Mouse (Mus musculus) inflammation-experienced regulatory T-cells, adult 16 weeks (primary cell): ENCODE measurements around the gene Rsph10b. TPM values are rescaled to one million over a fixed set of nuclear protein-coding genes. Genes with fewer than 3 reads are reported as not detected.

Experiments
- polyA plus RNA-seq: library from polyadenylated mRNA; unstranded; fragments of 100-300 nt; shearing (Covaris generic); gene quantifications from one replicate; pipeline ENCODE4 v1.2.1, GENCODE M21; 2017

Gene Rsph10b
- 0.80 TPM for polyA plus RNA-seq

DNA sequence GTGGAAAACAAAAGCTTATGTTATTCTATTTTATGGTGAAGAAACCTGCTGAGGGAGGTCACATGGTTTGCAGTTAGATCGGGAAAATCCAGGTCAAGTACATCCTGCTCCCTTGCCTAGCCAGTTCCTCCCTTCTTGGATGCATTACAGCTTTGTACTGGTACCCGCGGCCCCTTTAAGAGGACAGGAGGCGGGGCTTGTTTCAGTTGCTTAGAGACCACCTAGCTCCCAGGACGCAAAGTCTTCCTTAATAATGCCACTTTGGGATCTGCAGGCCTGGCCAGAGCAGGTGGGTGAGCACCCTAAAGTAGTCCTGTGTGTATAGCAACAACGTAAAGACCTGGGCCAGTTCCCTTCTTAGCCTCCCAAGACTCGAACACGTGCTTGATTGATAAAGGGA, at the start of gene Rsph10b:
Rsph10b (plus strand) TSS at position 205 of the 400 bp plus-strand sequence.

DNA sequence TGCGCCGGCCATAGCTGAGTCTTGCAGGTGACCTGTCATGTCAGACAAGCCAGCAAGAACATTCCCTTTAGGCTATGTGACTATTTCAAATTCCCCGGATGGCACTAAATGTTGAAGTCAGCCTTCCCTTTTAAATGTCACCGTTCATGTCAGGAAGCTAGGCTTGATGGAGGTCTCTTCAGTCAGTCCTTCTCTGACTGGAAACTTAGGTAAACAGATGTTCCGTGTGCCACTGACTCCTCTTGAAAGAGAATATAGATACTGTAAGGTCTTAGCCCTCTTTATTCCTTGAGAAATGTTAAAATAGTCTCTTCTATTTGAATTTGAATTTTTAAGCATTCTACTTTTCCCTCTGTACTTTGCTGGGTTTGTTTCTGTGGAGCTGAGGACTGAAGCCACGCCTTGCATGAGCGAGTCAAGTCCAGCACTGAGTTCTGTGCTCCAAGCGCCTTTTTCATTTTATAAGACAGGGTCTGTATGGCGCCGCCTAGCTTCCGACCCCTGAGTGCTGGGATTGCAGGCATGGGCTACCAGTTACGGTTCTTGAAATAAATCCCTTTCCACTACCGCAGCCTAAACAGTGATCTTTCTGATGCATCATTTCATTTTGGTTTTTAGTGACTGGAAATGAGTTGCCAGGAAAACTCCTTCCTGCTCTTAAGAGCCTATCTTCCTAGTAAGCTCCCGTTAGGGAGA, 35.1 kb upstream of the Rsph10b start, which contains the start of gene Ankrd61:
Ankrd61 (minus strand) TSS at position 51 of the 696 bp plus-strand sequence.

GRCm38 (mm10) chr5:143909417-143910400, 23.1 kb upstream of the Rsph10b start, which contains the start of the genes Aimp2 and Pms2:
Aimp2 (minus strand) TSS chr5:143909847.
Pms2 (plus strand) TSS chr5:143909964.

DNA sequence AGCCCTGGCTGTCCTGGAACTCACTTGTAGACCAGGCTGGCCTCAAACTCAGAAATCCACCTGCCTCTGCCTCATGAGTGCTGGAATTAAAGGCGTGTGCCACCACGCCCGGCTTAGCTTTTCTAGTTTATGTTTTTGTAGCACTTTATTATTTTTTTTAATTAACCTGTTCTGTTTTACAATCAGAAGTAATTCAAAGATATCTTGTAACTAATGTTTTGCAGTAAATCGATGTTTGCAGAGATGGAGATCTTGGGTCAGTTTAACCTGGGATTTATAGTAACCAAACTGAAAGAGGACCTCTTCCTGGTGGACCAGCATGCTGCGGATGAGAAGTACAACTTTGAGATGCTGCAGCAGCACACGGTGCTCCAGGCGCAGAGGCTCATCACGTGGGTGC, 5.0 kb upstream of the Rsph10b start, which contains the start of gene Gm42421:
Gm42421 (plus strand) TSS at position 301 of the 400 bp plus-strand sequence.

DNA sequence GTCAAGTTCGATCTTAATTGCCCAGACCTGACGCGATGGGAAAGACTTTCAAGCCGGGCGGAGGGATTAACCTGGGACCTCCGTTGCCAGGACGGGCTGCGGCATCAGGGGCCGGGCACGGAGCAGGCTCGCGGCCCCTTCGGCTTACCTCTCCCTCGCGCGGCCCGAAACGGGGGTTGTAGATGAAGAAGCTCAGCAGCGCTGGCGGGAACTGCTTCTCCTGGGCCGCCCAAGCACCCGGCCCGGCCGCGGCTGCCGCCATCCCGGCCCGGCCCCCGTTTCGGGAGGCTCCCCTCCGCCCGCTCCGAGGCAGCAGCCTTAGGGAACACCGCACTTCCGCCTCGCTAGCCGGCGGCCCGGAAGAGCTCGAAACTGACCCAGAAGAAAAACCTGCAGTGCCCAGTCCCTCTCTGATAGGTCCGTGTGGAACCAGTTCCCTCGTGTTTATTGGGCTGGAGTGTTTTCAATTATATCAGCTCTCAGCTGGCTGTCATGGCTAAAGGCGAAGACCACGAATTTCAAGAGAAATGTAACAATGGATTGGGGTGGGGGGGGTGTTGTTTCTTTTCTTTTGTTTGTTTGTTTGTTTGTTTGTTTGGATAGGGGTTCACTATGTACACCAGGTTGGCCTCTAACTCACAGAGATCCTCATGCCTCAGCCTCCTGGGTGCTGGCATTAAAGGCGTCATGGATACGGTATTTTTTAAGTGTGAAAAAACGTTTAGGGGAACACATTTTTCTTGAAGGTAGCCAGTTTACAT, 81.9 kb downstream of the Rsph10b start, which contains the start of gene Ccz1:
Ccz1 (minus strand) TSS at position 327 of the 761 bp plus-strand sequence.

GRCm38 (mm10) chr5:144026620-144027263, 93.9 kb downstream of the Rsph10b start, which contains the start of gene Ocm:
Ocm (minus strand) TSS chr5:144026670.

Other genes starting within 250 kb of the Rsph10b start
- 15.9 TPM for gene Usp42, start 200.8 kb upstream of the Rsph10b start, polyA plus RNA-seq
- gene Eif2ak1, start 115.2 kb upstream of the Rsph10b start, polyA plus RNA-seq = 77.4 TPM
- gene Ankrd61, start 35.4 kb upstream of the Rsph10b start, polyA plus RNA-seq = 0.52 TPM
- gene Aimp2, start 23.2 kb upstream of the Rsph10b start, polyA plus RNA-seq = 51.5 TPM
- 37.6 TPM for gene Pms2, start 23.1 kb upstream of the Rsph10b start, polyA plus RNA-seq
- gene Gm42421, start 4.9 kb upstream of the Rsph10b start, polyA plus RNA-seq = 1.4 TPM
- 61.3 TPM for gene Ccz1, start 81.8 kb downstream of the Rsph10b start, polyA plus RNA-seq
- not detected for gene Ocm, start 93.6 kb downstream of the Rsph10b start, polyA plus RNA-seq
- gene Lmtk2, start 167.4 kb downstream of the Rsph10b start, polyA plus RNA-seq = 4.0 TPM